Mouse (Mus musculus) gastrocnemius, postnatal 10 days (tissue): Measurements from ENCODE around the gene Hyal1. TPM values are rescaled to one million over a fixed set of nuclear protein-coding genes. Genes with fewer than 3 reads are reported as not detected.
"Not testable (repeated sequence)": the region's sequence is repeated elsewhere in the genome, so short reads cannot be mapped to it uniquely, and the experiment has no call there.

Experiments
- DNase-seq: peaks from one replicate; pipeline ENCODE4 v3.0.0; 2021; ENCODE audit warnings: mixed read lengths
- total RNA-seq, 2 experiments: library from RNA; stranded (reverse); gene quantifications; 2 replicates each; pipeline ENCODE4 v1.2.3; 2021

Gene Hyal1
- total RNA-seq, 2 experiments from 2014 or later, result 2.5 to 5.0 TPM

DNA sequence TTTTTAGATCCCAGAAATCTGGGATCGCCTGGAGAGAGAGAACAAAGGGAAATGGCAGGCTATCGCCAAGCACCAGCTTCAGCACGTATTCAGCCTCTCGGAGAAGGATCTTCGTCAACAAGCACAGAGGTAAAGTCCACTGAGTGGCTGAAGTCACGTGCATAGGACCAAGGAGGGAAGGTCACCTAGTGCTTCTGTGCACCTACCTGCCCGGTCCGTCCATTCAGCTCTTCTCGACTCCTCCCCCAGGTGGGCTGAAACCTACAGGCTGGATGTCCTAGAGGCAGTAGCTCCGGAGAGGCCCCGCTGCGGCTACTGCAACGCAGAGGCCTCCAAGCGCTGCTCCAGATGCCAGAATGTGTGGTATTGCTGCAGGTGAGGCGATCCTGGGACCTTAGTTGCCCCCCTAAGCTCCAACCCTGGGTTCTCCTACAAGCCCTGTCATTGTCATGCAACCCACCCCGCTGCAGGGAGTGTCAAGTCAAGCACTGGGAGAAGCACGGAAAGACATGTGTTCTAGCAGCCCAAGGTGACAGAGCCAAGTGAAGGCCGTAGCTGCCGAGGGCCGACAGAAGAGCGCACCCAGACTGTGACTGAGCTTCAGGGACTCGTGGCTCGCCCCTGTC lies 26.1 kb upstream of the Hyal1 start:
- DNase-seq, result no peak

GRCm38 (mm10) chr9:107551117-107551889 lies 25.4 kb upstream of the Hyal1 start, which contains the start of gene Rassf1:
Rassf1 (plus strand) TSS chr9:107551555.
- peak; percentile 69 for DNase-seq

DNA sequence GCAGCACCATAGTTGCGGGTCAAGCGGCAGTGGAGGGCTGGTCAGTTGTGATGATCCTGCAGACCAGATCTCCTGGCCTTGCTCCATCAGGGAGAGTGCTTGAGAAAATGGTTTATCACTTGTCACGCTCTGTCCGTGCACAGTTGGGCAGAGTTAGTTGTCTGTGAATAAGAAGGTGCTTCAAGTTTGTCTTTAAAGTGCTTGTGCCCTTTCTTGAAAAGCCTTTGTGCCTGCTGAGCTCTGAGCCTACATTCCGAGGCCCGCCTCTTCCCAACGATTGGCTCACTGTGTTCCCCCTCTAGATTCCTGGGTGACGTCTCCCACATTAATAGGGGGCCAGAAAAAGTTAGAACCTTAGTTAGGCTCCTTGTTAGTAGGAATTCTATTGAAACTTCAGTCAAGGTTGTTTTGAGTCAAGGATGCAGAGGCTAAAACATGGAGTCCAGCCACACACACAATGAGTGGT lies 24.8 kb upstream of the Hyal1 start:
- no peak for DNase-seq

DNA sequence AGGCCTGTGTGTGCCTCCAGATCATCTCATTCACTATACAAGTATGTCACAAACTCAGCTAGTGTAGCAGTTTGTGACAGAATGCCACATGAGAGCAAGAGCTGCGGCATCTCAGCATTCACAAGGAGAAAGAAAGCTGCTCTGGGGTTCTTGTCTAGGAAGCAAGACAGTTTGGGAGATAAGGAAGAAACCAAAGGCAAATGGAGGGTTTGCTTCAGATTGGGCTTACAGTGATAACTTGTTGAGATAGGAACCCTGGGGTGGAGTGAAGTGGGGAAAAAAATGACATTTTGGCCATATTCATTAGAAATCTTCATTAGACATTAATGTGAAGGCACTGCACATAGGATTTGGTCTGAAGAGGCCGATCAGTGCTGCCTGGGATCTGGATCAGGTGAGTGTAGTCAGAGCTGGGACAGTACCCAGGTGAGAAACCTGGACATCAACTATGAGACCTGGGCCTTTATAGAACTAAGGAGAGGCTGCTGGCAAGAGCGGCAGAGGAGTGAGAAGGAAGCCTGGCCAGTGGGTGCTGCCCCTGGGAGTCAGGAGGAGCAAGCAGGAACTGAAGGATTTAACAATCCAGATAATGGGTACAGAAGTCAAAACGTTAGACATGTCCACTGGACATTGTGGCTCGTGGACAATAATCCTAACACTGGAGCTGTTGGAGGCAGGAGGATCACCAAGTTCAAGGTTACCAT lies 23.9 kb upstream of the Hyal1 start:
- DNase-seq, result no peak

DNA sequence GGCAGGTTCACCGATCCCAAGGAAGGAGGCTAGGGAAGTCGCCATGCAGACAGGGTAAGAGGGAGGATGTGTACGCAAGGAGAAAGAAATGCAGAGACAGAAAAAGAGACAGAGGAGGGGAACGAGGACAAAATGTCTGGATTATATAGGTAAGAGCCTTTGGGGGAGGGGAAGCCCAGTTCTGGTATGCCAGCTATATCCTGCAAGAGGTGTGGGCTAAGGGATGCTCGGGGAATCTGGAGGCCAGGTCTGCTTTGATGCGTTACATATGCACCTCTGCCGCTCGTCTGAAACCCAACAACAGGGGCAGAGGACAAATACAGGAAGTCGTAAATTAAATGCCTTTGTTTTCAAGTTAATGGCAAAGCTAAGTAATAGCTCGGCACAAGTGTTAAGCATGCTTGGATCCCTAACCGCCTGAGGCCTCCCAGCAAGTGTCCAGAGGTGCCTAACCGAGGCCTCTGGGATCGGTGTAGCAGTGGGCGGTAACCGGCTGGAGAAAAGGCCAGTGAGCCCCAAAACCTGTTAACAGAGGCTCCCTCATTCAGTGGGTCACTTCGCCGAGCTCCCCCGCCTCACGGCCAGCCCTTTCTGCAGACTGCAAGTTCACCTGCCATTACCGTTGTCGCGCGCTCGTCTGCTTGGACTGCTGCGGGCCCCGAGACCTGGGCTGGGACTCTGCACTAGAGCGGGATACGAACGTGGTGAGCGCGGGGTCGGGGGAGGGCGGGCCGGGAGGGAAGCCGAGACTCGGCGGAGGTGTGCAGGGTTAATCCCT lies 23.0 kb upstream of the Hyal1 start:
- peak; percentile 38 for DNase-seq

GRCm38 (mm10) chr9:107554319-107554825 lies 22.4 kb upstream of the Hyal1 start:
- DNase-seq, result peak; percentile 93

DNA sequence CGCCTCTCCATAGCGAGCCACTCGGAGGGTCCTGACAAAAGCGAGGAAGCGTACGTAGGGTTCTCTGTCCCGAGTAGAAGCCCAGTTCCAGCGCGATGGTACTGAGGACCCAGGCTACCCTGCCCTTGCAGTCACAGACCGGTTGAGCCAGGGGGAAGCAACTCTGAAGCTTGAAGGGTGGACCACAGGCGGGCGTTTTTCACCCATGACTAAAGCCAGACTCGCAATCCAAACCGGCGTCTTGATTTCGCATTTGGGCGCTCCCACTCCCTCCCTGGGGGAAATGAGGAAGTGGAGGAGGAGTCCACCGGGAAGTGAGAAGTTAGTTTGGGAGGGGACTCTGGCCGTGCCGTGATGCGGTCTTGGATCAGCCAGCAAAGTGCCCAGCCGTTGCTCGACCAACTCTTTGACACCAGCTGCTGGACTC lies 21.7 kb upstream of the Hyal1 start:
- DNase-seq, result peak; percentile 48

DNA sequence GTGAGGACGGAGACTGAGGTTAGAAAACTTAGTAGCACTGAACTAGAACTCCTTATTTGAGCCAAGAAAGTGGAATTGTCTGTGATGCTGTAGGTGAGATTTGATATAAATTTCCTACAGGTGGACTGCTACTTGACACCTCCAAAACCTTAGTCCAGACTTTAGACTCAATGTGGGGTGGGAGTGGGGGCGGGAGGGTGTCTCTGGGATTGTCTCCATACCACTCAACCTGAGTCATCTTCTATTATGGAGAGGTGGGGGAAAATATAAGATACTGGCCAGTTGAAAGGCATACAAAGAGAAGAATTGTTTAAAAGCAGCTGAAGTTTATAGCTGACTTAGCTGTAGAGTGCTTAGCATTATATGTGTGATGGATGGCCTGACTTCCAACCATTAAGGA lies 21.0 kb upstream of the Hyal1 start:
- no peak for DNase-seq

- DNase-seq, result no peak
Measured at GRCm38 (mm10) chr9:107556346-107556745, 20.4 kb upstream of the Hyal1 start.

GRCm38 (mm10) chr9:107563029-107563581 lies 13.6 kb upstream of the Hyal1 start, which contains the start of gene Tusc2:
Tusc2 (plus strand) TSS chr9:107563255.
- peak; percentile 87 for DNase-seq

GRCm38 (mm10) chr9:107565556-107565955 lies 11.2 kb upstream of the Hyal1 start:
- not testable (repeated sequence) for DNase-seq

DNA sequence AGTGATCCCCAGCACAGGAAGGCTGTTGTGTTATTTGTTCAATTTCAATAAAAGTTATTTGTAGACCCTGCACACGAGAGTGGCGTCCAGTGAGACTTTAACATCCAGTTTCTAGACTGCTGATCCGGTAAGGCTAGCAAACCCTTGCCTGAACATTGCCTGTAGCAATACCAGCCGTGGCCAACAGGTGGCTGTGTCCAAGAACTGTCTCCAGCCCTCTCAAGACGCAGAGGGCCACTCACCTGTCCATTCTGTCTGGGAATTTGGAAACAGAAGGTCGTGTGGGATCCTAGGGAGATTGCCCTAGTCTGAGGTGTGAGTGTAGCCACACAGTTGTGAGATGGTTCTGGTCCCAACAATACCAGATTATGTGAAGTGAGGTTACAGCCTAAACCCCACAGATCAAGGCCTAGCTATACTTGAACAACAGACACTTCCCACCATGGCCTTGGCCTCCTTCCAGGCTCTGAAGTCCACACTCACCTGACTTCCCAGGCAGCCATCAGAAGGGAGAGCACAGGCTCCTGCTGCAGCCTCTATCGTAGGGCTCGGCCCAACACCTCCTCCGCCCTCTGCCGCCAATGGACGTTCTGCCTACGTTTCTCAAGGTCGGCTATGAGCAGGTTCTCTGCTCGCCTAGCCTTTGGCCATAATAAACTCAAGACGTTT lies 10.6 kb upstream of the Hyal1 start:
- peak; percentile 86 for DNase-seq

- no peak for DNase-seq
Measured at GRCm38 (mm10) chr9:107566855-107567254, 9.9 kb upstream of the Hyal1 start.

DNA sequence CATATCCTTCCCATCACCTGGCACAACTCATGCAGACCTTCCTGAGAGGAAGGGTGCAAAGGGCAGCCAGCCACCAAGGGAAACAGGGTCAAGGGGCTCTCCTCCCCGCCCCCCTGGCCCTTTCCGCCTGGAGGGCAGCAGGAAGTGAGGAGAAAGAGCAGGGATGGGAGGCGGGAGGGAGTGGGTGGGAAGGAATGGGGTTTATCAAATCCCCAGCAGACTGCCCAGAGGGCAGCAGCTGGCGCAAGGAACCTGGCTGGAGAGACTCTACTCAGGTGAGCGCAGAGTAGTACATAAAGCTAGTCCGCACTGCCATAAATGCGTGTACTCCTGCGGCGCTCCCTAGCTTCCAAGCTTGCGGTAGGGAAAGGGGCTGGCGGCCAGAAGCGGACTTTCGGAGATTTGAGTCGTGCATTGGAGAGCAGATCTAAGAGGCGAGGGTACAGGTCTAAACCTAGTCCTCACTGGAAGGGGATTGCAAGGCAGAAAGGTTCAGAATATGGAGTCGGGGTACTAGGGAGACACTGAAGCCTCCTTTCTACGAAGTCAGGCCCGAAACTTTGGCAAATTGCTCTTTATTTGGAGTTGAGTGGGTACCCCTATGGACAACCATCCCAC lies 8.9 kb upstream of the Hyal1 start, which contains the start of gene Hyal2:
TSS of gene Hyal2 (plus strand) at position 244 of the 618 bp plus-strand sequence.
- no peak for DNase-seq

GRCm38 (mm10) chr9:107568331-107569261 lies 8.1 kb upstream of the Hyal1 start:
- peak; percentile 80 for DNase-seq

DNA sequence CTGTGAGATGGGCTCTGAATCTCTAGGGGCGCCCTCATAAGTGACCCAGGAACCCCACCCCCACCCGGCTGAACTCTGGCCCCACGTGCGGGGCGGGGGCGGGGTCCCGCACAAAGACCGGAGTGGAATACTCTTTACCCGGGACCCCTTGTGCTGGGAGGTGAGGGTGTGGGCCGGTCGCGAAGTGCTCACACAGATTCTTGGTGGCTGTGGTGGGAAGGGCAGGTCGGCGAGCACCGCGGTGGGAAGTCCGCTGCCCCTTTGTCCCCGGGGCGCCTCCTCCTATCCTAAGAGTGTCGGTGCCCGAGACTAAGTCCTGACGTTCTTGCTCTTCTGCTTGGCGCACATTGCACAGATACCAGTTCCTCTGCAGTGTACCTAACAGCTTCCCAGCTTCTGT lies 7.5 kb upstream of the Hyal1 start:
- DNase-seq, result peak; percentile 37

- DNase-seq, result no peak
Measured at GRCm38 (mm10) chr9:107570016-107570415, 6.7 kb upstream of the Hyal1 start.

- no peak for DNase-seq
Measured at GRCm38 (mm10) chr9:107570845-107571244, 5.9 kb upstream of the Hyal1 start.
